Mouse (Mus musculus) gonadal fat pad, adult 2 months (tissue): Measurements from ENCODE around the gene Ctdsp1. TPM values are rescaled to one million over a fixed set of nuclear protein-coding genes. Genes with fewer than 3 reads are reported as not detected.
A peak's percentile ranks its signal among the peaks of the same experiment; 100 is the strongest.

Experiments used
- DNase-seq: peaks from one replicate; pipeline ENCODE4 v3.0.0-alpha.2; 2012; ENCODE audit warnings: low read depth
- polyA plus RNA-seq: library from polyadenylated mRNA; depleted of rRNA; stranded (reverse); fragments of >200 nt; gene quantifications from 2 replicates; pipeline ENCODE4 v1.2.3, GENCODE M21; 2012

Ctdsp1 gene
- polyA plus RNA-seq, 1 experiment, result 106 TPM

DNA sequence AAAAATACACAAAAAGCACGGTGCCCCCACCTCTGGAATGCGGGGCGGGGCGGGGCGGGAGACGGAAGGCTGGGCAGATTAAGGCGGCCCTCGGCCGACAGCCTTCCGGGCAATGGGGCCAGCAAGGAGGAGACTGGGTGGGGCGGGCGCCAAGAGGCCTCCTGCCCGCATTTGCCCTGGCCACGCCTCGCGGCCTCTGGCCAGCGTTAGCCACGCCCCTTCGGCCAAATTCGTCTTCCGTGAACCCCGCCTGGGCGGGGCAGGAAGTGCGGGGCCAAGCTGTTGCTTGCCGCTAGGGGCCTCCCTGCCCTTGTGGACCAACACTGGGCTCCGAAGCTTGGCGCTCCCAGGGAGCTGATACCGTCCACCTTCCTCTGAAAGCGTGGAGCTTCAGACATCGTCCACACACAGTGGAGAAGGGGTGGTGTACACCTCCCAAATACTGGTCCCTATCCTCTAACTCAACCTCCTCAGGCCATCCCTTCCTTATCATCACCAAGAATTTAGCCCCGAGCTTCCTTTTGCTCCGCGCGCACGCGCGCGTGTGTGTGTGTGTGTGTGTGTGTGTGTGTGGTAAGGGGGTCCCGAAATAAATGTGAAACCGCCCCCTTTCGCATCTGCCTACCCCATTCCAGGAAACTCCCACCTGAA, 6.1 kb downstream of the Ctdsp1 start:
- DNase-seq, result no peak

DNA sequence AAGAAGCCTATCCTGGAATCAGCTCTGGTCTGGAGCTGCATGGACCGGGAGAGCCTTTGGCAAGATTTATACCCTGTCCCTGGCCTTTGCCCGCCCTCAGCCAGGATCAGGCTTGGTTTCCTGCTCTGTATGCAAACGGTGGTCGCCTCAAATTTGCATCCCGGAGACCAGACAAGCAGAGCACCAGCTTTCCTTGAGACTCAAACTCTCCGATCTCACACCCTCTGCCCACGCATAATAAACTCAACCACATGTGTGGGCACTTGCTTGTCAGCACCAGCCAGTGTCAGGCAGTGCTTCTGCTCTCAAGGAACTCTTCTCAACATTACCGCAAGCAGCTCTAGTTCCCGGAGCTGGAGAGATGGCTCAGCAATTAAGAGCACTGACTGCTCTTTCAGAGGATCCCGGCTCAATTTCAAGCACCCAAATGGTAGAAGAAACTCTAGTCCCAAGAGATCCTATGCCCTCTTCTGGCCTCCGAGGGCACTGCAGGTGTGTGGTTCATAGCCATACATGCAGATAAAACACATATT, 6.7 kb downstream of the Ctdsp1 start:
- no peak for DNase-seq

- no peak for DNase-seq
These were observed 9.2 kb downstream of the Ctdsp1 start for GRCm38 (mm10) chr1:74400531-74400930.

DNA sequence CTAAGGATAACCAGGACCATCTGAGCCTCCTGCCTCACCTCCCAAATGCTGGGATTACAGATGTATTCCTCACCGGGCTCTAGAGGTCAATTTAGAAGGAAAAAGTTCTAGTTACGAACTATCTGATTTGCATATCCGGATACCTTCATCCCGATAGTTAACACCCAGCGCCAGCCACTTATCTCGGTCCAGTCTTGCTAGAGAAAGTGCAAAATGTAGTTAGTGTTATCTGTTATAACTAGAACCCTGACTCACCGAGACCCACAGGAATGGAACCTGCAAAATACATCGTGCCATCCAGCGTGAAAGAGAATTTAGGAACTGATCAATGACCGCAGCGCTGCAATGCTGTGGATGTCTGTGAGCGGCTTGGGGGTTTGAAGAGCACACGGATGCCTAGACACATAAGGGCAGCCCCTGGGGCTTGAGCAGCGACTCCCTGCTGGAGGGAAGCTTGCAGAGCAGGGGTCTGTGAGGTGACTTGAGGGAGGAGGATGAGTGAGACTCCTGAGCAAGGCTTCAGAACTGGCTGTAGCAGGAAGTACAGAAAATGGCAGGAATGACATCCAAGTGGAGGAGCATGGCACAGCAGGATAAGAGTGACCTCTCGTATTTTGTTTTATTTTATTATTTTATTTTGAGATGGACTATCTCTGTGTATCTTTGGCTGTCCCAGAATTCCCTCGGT, 9.8 kb downstream of the Ctdsp1 start:
- no peak for DNase-seq

- no peak for DNase-seq
These were observed 12.9 kb downstream of the Ctdsp1 start for GRCm38 (mm10) chr1:74404206-74404605.

DNA sequence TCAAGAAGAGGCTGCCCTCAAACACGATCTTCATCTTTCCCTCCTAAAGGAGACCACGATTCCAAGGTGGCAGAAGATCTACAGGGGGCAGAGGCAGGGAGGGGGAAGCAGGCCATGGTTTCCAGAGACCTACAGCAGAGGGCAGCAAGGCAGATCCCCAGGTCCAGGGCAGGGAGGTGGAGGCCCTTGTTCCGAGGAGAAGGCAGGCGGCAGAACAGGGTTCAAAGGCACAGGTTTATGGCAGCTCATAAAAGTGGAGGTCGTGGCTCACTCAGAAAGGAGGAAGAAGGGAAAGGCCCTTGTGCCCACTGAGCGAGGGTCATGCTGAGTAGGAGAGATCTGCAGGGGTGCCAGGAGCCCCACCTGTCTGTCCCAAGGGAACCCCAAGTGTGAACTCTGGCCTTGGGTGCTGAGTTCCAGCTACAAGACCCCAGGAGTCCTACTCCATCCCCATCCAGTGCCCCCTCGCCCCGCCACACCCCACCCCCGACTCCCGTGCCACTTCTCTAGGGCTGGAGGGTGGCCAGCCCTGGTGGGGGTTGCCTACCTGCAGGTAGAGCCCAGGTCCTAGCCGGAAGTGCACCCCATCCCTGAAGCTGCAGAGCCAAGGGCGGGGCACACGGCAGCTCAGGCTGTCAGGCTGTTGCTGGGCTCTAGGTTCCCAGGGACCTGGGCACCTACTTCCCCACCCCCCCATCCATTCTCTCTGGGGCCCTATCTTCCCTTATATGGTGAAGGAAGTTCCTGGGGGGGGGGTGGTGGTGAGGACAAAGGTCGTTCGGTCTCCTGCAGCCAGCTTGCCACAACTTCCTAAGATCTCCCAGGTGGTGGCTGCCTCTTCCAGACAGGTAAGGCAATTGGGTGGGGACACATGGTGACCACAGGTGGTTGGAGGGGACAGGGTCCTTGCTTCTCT, 17.5 kb downstream of the Ctdsp1 start, which contains the start of gene Vil1:
Vil1 (plus strand) TSS at position 788 of the 916 bp plus-strand sequence.
- no peak for DNase-seq

GRCm38 (mm10) chr1:74411753-74412325, 20.5 kb downstream of the Ctdsp1 start:
- no peak for DNase-seq

DNA sequence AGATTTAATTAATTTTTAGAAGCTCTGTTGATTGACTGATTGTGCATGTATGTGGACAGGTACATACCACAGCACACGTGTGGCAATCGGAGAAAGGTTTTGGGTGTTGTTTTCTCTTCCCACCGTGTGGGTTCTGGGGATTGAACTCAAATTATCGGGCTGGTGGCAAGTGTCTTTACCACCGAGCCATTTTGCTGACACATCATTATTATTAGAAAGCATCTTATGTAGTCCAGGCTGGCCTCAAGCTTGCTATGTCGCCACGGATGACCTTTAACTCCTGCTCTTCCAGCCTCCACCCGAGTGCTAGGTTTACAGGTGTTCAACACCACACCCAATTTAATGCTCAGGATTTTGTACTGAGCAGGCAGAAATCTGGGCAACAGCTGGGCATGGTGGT, 21.4 kb downstream of the Ctdsp1 start:
- DNase-seq, result no peak

DNA sequence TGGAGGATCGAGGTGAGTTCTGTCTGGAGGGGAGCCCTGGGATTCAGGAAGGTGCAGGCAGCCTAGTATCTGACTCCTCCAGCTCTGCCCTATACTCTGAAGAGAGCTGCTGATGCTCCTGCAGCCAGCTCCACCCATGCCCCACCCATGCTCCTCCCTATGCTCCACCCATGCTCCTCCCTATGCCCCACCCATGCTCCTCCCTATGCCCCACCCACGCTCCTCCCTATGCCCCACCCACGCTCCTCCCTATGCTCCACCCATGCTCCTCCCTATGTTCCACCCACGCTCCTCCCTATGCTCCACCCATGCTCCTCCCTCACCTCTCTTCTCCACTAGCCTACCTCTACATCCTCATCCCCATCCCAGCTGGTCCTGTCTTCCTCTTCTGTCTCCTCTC, 23.8 kb downstream of the Ctdsp1 start:
- DNase-seq, result no peak

DNA sequence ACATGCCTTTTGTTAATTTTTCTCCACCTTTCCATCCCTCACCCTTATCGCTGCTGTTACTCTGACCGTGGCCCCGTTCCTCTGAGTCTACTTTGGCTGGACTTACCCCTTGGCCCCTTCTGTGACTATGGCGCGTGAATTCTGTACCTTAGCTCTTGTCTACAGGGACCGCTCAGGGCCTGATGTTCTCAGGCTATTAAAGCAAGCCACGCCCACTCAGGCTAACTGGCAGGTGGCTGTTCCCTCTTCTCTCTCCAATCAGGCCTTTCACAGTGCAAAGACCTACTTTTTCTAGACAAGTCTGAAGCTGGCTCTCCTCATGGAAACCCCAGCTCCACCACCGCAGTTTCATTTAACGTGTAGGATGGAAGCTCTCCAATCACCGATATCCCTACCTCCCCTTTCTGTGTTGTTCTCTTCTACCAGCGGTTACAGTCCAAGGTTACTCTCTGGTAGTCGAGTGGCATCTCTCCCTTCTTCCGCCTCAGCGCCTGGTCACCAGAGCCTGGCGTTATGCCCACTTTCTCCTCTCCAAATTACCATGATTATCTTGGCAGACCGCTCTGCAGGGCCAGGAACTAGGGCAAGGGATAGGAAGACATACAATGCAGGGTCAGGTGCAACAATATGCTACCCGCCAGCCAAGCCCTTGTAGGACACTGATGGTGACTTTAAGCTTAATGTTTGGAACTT, 27.6 kb downstream of the Ctdsp1 start:
- DNase-seq, result no peak

DNA sequence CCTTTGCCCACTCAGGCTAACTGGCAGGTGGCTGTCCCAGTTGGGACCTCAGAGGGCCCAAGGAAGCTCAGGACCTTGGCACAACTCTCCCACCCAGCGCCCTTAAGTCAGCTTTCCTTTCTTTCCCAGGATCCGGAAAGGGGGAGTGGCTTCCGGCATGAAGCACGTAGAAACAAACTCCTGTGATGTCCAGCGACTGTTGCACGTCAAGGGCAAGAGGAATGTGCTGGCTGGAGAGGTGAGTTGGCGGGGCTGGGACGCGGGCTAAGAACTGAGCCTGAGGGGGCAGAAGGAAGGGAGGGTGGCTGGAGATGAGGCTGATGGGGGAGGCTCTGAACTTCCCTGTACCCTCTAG, 28.1 kb downstream of the Ctdsp1 start:
- DNase-seq, result no peak

DNA sequence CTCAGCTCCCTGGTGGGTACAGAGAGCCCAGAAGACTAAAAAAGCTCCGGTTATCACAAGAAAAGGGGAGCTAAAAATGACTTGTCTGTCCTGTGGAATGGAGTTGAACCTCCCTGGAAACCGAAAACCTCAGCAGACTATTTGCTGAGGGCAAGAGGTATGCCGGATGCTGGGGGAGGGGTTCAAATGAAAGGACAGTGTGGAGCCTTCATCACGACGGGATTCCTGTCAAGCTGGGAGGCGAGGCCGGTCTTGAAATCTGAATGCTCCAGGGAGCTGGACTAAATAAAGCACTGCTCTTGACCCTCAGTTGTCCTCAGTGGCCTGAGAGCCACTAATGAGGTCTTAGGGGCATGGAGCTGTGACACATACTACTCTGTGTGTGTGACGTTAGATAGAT, 31.8 kb downstream of the Ctdsp1 start:
- DNase-seq, result no peak

GRCm38 (mm10) chr1:74425845-74426244, 34.5 kb downstream of the Ctdsp1 start:
- DNase-seq, result no peak

- no peak for DNase-seq
These were observed 41.9 kb downstream of the Ctdsp1 start for GRCm38 (mm10) chr1:74433220-74433619.

DNA sequence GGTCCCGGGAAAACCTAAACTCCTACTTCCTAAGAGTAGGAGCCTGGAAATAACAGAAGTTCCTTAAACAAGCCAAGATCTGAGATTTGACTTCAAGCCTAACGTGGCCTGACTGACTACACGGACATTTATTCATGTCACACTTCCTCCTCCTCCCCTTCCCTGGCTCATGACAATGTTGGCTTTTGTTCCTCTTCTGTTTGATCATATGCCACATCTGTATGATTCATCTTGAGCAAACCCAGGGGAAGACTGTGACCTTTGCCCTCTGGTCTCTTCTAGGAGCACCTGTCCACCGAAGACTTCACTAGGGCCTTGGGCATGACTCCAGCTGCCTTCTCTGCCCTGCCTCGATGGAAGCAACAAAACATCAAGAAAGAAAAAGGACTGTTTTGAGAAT, 43.3 kb downstream of the Ctdsp1 start:
- no peak for DNase-seq

DNA sequence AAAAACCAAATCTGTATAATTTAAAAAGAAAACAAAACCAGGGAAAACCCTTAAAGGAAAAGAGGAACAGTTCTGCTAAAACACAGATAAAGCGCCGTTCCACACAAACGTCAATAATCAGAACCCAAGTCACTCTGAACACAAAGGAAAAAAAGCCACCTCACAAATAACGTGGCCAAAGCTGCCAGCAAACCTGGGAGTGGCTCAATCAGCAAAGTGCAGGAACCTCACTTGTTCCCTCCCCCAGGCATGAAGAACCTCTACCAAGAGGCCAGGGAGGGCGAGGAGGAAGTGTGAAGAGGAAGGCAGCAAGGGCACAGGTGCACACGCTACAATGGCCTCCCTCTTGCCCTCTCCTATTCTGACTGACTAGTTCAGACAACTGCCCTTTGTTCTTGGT, 44.3 kb downstream of the Ctdsp1 start:
- peak; percentile 31 for DNase-seq

GRCm38 (mm10) chr1:74437702-74438427, 46.6 kb downstream of the Ctdsp1 start:
- no peak for DNase-seq

DNA sequence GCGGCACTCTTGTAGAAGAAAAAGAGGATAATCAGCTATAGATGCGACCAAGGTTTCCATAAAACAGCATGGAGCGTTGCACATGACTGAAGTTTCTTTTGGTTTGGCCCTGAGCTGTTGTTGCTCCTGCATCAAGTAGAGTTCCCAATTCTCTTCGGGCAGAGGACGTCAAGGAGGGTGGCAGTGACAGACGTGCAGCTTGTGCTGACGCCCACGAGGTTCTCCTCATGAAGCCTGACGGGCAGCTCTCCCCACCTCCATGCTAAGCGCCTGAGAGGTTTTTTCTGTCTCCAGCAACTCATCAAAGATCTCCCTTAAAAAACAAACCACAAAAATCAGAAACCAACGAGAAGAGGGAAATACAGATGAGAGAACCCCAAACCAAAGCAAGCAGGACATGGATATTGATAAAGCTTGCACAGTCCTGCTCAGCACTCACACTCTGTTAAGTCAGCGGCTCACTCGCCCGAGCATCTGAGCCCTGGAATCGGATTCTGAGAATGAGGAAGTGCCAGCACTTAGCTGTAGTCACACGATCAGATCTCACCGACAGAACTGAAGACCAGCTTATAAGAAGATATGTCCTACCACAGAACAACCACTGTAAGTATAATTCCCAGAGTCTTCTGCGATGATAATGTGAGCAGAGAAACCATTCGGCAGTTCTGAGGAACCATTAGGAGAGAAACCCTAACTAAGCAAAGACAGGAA, 48.0 kb downstream of the Ctdsp1 start:
- DNase-seq, result no peak

- no peak for DNase-seq
These were observed 53.2 kb downstream of the Ctdsp1 start for GRCm38 (mm10) chr1:74444538-74444937.
